10 mouse cellular contexts compared by ENCODE assay signal in the genomic region with DNA sequence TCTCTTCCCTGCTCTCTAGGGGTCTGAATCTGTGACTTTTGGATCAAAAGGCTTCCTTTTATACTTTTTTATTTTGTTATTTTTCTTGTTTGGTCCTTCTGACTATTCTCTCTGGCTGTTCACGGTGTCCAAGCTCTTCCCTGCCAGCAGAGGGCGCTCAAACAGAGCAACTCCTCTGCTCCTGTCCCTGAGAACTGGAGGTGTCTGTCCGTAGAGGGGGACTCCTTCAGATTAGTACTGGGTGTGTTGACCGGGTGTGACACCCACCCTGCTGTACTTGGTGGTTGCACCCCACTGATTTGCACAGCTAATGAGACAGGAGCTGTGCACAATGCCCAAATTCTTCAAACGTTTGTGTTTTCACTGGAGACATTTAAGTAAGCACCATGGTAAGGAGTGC. TPM values are rescaled to one million over a fixed set of nuclear protein-coding genes. Genes with fewer than 3 reads are reported as not detected.
DNase-seq lines count a peak whose midpoint lies in the region; ATAC-seq and TF ChIP-seq lines count a peak whose summit lies in the region.
"Had no signal": no experiment of that assay in that cellular context is flagged by ENCODE, and none has a peak within 500 bp of the region (broad histone marks: within the 10 kb centered on the region; RNA-seq: fewer than 3 reads in every experiment).

No protein-coding gene starts in this region.

- WGBS in liver, postnatal 0 days (ENCODE audit: insufficient replicate concordance): 11% methylated on average over 5 of the region's 5 CpGs

- no peak for TF ChIP-seq EP300 in liver, postnatal 0 days (IDR thresholded peaks at IDR 0.05; ENCODE audit: low read depth)

- H3K27me3 ChIP-seq in liver, postnatal 0 days (ENCODE audit: insufficient read depth, low read length): no peaks in the 10 kb centered on the region
- H3K27me3 ChIP-seq: megakaryocyte, embryonic 14.5 days had no signal

- no peaks in the 10 kb centered on the region for H3K4me1 ChIP-seq in cortical plate, adult 2 months (ENCODE audit: control insufficient read depth, insufficient read depth, low read length)
- H3K4me1 ChIP-seq in liver, postnatal 0 days (ENCODE audit: insufficient read depth): peaks cover 35% of the 10 kb centered on the region

- no peak overlapping the region for H3K4me2 ChIP-seq in liver, postnatal 0 days (ENCODE audit: low read depth, low read length)
- H3K4me2 ChIP-seq: embryonic facial prominence, embryonic 12.5 days had no signal

- no peak overlapping the region for H3K4me3 ChIP-seq in cortical plate, adult 2 months (ENCODE audit: insufficient read depth, low read length)
- no peak overlapping the region for H3K4me3 ChIP-seq in liver, postnatal 0 days (ENCODE audit: low read depth, low read length)
- H3K4me3 ChIP-seq: embryonic facial prominence, embryonic 12.5 days had no signal

- peak; percentile 48 for ATAC-seq in inflammation-experienced regulatory T-cells, adult 6 months
- ATAC-seq in liver, postnatal 0 days: no peak

- H3K36me3 ChIP-seq in liver, postnatal 0 days (replicated peaks; ENCODE audit: insufficient read depth, low read length): no peaks in the 10 kb centered on the region
- H3K36me3 ChIP-seq: embryonic facial prominence, embryonic 12.5 days had no signal

- no peak for TF ChIP-seq POLR2A in cortical plate, adult 2 months (IDR thresholded peaks at IDR 0.05; ENCODE audit: extremely low read depth, insufficient read depth, low read length)

- H3K9me3 ChIP-seq in liver, postnatal 0 days (ENCODE audit: low read length): no peaks in the 10 kb centered on the region
- H3K9me3 ChIP-seq: embryonic facial prominence, embryonic 12.5 days; megakaryocyte, embryonic 14.5 days had no signal

- no peak overlapping the region for H3K27ac ChIP-seq in cortical plate, adult 2 months (ENCODE audit: insufficient read depth, low read length)
- H3K27ac ChIP-seq in liver, postnatal 0 days (ENCODE audit: low read depth): no peak overlapping the region
- H3K27ac ChIP-seq: embryonic facial prominence, embryonic 12.5 days had no signal

- no peak overlapping the region for H3K9ac ChIP-seq in liver, postnatal 0 days (replicated peaks)
- H3K9ac ChIP-seq: embryonic facial prominence, embryonic 12.5 days had no signal

- TF ChIP-seq CTCF in cortical plate, adult 2 months (IDR thresholded peaks at IDR 0.05; ENCODE audit: extremely low read depth, insufficient read depth, low read length): peak; percentile 78
- peak; percentile 96 for TF ChIP-seq CTCF in liver, postnatal 0 days (IDR thresholded peaks at IDR 0.05; ENCODE audit: low read depth)

- DNase-seq in heart, adult 18-20 months: peak; percentile 66 to 81
- DNase-seq in heart, adult 8-10 months (ENCODE audit: low spot score): no peak
- DNase-seq in 3T3-L1 (ENCODE audit: low read depth, low spot score): peak; percentile 72
- DNase-seq in T-cell, adult 2 months (ENCODE audit: low spot score): peak; percentile 59
- DNase-seq in liver, postnatal 0 days: peak; percentile 87
- DNase-seq in spleen, adult 18-20 months: peak; percentile 33 to 67

RNA-seq across cellular contexts. Expression of a gene that starts 2.7 kb away (rescaled TPM):
- total RNA-seq in heart, adult 18-20 months (2021): 100 to 1,000 TPM; 127 to 149 TPM
- 10 to 100 TPM; 48.1 to 98.4 (median 78.7) TPM for total RNA-seq in heart, adult 8-10 months (2022)
- polyA plus RNA-seq in cortical plate, adult 2 months (2012; rRNA removed): 5.0 and 5.4 TPM in 2 replicates
- 1 to 10 TPM; 2.8 to 5.6 (median 3.1) TPM for polyA plus RNA-seq in inflammation-experienced regulatory T-cells, adult 6 months (2017; shearing (Covaris generic))
- polyA plus RNA-seq in liver, postnatal 0 days (2015; fragmentation: Nextera tagmentation; extraction: Ambion mirVana): 23.2 and 23.4 TPM in 2 replicates
